Mouse (Mus musculus): ENCODE measurements at regions not wholly inside any gene's neighbourhood (a gene's known extent, or its start where the extent isn't known, plus 50 kb on each side); places are given as distances from the start of the nearest gene placed in this dataset.
A peak's percentile ranks its signal among the peaks of the same experiment; 100 is the strongest.

DNA sequence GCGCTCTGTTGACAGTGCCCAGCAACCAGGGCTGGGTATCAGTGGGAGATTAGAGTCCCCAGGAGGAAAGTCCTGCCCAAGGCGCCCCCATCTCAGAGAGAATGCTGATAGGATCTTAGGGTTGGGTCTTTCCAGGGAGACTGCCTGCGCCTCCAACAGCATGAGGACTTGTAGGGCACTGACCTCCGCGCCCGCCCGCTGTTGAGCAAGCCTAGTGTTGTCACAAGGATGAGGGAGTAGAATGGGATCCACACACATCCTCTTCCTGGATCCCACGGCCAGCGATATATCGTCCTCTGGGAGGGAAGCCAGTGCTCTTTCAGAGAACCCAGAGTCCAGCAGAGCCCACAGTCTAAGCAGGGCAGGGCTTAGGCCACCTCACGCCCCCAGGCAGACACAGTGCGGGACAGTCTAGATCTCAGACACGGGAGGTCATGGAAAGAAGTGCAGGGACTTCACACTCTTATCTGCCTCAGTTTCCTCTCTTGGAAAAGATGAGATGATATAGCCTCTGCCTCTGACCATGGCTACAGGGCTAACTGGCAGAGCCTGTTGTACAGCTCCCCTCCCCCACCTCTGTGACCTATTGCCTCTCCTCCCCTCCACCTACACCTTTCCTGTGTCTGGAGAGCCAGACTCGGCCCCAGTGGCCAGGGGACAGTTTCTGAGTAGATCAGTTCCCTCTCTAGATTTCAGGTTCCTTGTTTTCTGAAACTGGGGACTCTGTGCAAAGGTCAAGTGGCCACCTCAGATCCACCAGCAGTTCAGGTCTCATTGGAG, 52.0 kb upstream of the Dusp5 start:
- DNase-seq (ENCODE audit: low spot score) = no peak
- no peak overlapping the region for H3K4me2 ChIP-seq (ENCODE audit: low read length)
- no peak overlapping the region for H3K4me3 ChIP-seq (ENCODE audit: low read depth, low read length)
- no peaks in the 10 kb centered on the region for H3K9me3 ChIP-seq (replicated peaks; ENCODE audit: control insufficient read depth, low read length)
- WGBS = 79% methylated on average over 14 of the region's 14 CpGs
- no peaks in the 10 kb centered on the region for H3K4me1 ChIP-seq (ENCODE audit: control insufficient read depth, insufficient read depth, low read length)
- no peak overlapping the region for H3K27ac ChIP-seq (ENCODE audit: low read depth, low read length)
- no peak overlapping the region for H3K9ac ChIP-seq (ENCODE audit: low read length)
- no peaks in the 10 kb centered on the region for H3K27me3 ChIP-seq (replicated peaks; ENCODE audit: control insufficient read depth, insufficient read depth, low read length)
- no peak for ATAC-seq
- H3K36me3 ChIP-seq (ENCODE audit: control insufficient read depth, insufficient read depth, low read length) = no peaks in the 10 kb centered on the region

DNA sequence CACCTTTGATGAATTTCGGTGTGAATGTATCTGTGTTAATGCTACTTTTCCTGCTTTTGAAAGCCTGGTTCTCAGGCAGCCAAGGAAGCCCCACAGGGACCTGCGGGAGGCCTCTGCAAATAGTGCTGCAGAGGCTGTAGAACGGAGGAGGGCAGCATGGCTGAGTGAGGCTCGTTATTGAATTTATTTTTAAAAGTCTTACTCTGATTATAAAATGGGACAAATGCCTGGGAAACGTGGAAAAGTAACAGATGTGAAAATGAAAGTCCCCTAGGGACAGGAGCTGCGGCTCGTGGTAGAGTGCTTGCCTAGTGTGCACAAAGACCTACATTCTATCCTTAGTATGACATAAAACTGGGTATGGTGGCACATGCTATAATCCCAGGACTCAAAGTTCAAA, 59.7 kb upstream of the Dusp5 start:
- DNase-seq (ENCODE audit: low spot score) (no peak), ATAC-seq (no peak)
- Histone ChIP-seq H3K4me3 (ENCODE audit: low read depth, low read length) (no peak overlapping the region), H3K36me3 (ENCODE audit: control insufficient read depth, insufficient read depth, low read length) (no peaks in the 10 kb centered on the region), H3K9me3 (replicated peaks; ENCODE audit: control insufficient read depth, low read length) (no peaks in the 10 kb centered on the region), H3K4me2 (ENCODE audit: low read length) (no peak overlapping the region), H3K9ac (ENCODE audit: low read length) (no peak overlapping the region), H3K4me1 (ENCODE audit: control insufficient read depth, insufficient read depth, low read length) (no peaks in the 10 kb centered on the region), H3K27ac (ENCODE audit: low read depth, low read length) (no peak overlapping the region), H3K27me3 (replicated peaks; ENCODE audit: control insufficient read depth, insufficient read depth, low read length) (no peaks in the 10 kb centered on the region)
- 50% methylated on average over 7 of the region's 7 CpGs for WGBS

DNA sequence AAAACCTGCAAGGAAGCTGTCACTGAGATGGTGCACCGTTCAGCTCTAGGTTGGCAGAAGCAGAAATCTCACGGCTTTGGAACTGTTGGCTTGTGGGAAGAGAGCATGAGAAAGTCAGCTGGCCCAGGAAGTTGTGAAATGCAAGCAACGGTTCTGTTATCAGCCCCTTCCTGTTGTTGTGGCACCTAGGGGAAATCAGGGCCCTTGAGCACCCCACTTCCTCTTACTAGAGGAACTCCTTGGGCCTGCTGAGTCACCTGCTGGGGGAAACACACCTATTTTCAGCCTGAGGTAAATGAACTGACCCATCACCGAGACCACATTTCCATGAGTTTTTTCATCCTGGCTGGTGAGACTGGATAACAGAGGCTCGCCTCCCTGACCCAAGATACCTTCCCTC, 64.2 kb upstream of the Dusp5 start:
- Histone ChIP-seq H3K9me3 (replicated peaks; ENCODE audit: control insufficient read depth, low read length) (no peaks in the 10 kb centered on the region), H3K27ac (ENCODE audit: low read depth, low read length) (no peak overlapping the region), H3K27me3 (replicated peaks; ENCODE audit: control insufficient read depth, insufficient read depth, low read length) (no peaks in the 10 kb centered on the region), H3K9ac (ENCODE audit: low read length) (no peak overlapping the region), H3K4me1 (ENCODE audit: control insufficient read depth, insufficient read depth, low read length) (peaks cover 10% of the 10 kb centered on the region), H3K4me3 (ENCODE audit: low read depth, low read length) (no peak overlapping the region), H3K4me2 (ENCODE audit: low read length) (no peak overlapping the region), H3K36me3 (ENCODE audit: control insufficient read depth, insufficient read depth, low read length) (no peaks in the 10 kb centered on the region)
- 81% methylated on average over 5 of the region's 5 CpGs for WGBS
- DNase-seq (ENCODE audit: low spot score) = no peak
- no peak for ATAC-seq

DNA sequence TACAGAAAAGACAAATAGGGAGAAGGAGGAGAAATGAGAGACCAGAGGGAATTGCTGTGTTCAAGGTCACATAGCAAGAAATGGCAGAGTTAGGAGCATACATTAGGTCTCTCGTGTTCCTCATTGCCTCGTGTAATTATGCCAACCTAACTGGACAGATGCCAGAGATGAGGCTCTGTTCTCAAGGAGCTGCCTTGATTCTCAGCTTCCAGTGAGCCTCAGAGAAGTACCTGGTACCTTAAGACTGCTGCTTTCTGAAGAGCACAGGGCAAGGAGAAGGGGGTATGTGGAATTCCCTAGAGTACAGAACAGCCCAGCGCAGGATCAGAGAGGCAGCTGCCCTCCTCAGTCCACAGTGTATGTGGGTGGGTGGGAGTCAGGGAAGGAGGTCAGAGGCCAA, 64.8 kb upstream of the Dusp5 start:
- H3K36me3 ChIP-seq (ENCODE audit: control insufficient read depth, insufficient read depth, low read length) = no peaks in the 10 kb centered on the region
- no peak overlapping the region for H3K4me3 ChIP-seq (ENCODE audit: low read depth, low read length)
- ATAC-seq (no peak), DNase-seq (ENCODE audit: low spot score) (no peak)
- H3K4me2 ChIP-seq (ENCODE audit: low read length) = no peak overlapping the region
- H3K9ac ChIP-seq (ENCODE audit: low read length) = no peak overlapping the region
- WGBS = 56% methylated on average over 3 of the region's 3 CpGs
- H3K9me3 ChIP-seq (replicated peaks; ENCODE audit: control insufficient read depth, low read length) = no peaks in the 10 kb centered on the region
- no peak overlapping the region for H3K27ac ChIP-seq (ENCODE audit: low read depth, low read length)
- H3K27me3 ChIP-seq (replicated peaks; ENCODE audit: control insufficient read depth, insufficient read depth, low read length) = no peaks in the 10 kb centered on the region
- peaks cover 12% of the 10 kb centered on the region for H3K4me1 ChIP-seq (ENCODE audit: control insufficient read depth, insufficient read depth, low read length)

DNA sequence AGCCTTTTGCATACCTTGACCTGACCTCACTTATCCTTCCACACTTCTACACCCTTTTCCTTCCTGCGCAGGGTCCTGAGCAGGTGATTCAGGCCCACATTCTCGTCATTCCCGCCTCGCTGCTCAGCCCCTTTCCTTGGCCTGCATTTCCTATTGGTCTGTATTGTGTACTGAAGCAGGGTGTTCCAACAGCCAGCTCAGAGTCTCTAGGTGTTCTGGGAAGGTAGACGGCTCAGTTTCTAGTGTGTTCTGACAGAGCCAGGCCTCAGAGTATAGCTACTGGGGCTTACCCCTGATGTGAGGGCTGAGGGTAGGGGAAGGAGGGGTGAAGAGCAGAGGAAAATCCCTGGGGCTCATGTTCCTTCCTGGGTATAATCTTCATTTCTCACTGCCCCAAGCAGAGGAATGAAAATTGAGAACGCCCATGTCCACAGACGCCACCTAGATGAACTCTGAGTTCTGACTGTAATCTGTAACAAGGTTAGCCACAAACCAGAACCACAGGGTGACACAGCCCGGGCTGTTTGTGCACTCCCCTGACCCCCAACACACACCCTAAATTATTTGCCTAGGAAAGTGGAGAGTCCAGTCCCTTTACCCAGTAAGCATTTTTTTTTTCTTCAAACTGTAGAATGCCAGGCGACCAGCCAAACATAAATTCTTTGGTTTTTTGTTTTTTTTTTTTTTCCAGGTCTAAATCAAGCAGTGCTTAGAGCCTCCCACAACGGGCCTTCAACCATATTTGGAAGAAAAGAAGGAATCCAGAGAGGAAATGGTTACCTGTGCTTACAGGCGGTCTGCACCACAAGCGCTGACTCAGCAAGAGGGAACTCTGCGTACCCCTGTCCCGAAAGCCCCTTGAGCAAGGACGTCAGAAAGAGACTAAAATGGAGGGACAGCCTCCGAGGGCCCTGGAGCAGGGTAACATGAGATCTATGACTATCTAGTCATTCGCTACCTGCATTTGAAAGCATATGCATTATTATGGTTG, 67.6 kb upstream of the Dusp5 start:
- H3K4me2 ChIP-seq (ENCODE audit: low read length) = peak overlapping the region; percentile 36; the same call in 1 of the 2 replicates
- H3K27ac ChIP-seq (ENCODE audit: low read depth, low read length) = no peak overlapping the region
- H3K9ac ChIP-seq (ENCODE audit: low read length) = no peak overlapping the region
- no peaks in the 10 kb centered on the region for H3K9me3 ChIP-seq (replicated peaks; ENCODE audit: control insufficient read depth, low read length)
- no peaks in the 10 kb centered on the region for H3K27me3 ChIP-seq (replicated peaks; ENCODE audit: control insufficient read depth, insufficient read depth, low read length)
- H3K36me3 ChIP-seq (ENCODE audit: control insufficient read depth, insufficient read depth, low read length) = no peaks in the 10 kb centered on the region
- peaks cover 14% of the 10 kb centered on the region for H3K4me1 ChIP-seq (ENCODE audit: control insufficient read depth, insufficient read depth, low read length)
- ATAC-seq (no peak), DNase-seq (ENCODE audit: low spot score) (no peak)
- no peak overlapping the region for H3K4me3 ChIP-seq (ENCODE audit: low read depth, low read length)
- 64% methylated on average over 17 of the region's 17 CpGs for WGBS

DNA sequence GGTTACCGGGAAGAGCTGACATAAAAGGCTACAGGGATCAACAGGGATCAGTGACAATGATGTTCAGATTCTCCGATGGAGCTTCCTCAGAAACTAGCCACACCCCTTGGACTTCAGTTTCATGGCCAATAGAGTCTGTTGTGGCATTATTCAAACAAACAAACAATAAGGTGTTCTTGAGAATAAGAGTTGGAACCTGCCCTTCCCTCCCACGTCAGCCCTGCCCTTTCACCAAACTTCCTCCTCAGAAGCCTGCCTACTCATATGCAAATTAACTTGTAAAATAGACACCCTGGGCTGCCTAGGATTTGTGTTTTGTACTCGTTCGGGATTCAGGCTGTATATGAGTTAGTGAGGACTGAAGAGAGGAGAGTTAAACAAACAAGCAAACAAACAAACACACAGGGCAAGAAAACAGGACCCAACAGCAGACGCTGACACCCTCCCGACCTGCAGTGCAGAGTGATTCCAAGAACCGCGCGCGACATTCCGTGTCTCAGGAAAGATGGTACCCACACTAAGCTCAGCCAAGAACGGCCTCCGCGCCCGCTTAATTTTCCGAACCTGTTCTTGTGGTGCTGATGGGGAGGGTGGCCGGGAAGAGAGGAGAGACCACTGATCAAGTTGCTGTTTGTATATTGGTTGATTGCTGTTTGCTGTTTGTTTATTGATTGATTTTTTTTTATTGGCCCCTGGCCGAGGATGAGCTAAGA, 68.4 kb upstream of the Dusp5 start:
- 3% methylated on average over 19 of the region's 19 CpGs for WGBS
- no peak for DNase-seq (ENCODE audit: low spot score)
- H3K4me2 ChIP-seq (ENCODE audit: low read length) = peak overlapping the region; percentile 36
- 0 out of 2 replicates have a peak overlapping the region, but pooled peaks have one; percentile 1 for H3K9ac ChIP-seq (ENCODE audit: low read length)
- H3K27me3 ChIP-seq (replicated peaks; ENCODE audit: control insufficient read depth, insufficient read depth, low read length) = no peaks in the 10 kb centered on the region
- H3K36me3 ChIP-seq (ENCODE audit: control insufficient read depth, insufficient read depth, low read length) = no peaks in the 10 kb centered on the region
- no peak overlapping the region for H3K4me3 ChIP-seq (ENCODE audit: low read depth, low read length)
- no peak for ATAC-seq
- H3K27ac ChIP-seq (ENCODE audit: low read depth, low read length) = no peak overlapping the region
- H3K9me3 ChIP-seq (replicated peaks; ENCODE audit: control insufficient read depth, low read length) = no peaks in the 10 kb centered on the region
- peaks cover 14% of the 10 kb centered on the region for H3K4me1 ChIP-seq (ENCODE audit: control insufficient read depth, insufficient read depth, low read length)

DNA sequence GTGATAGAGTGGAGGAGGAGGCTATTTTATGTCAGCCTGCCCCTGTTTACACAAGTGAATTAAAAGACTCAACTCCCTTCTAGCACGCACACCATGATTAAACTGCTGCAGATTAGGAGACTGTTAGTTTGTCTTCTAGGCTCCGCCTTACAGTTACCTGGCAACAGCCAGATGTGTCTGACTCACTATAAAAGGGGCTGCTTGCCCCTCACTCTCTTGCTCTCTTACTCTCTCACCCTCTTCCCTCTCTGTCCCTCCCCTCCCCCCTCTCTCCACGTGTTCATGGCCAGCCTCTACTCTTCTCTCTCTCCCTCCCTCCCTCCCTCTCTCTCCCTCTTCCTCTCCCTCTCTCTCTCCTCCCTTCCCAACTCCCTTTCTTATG, 69.0 kb upstream of the Smndc1 start:
- no peaks in the 10 kb centered on the region for H3K36me3 ChIP-seq (ENCODE audit: control insufficient read depth, insufficient read depth, low read length)
- H3K4me1 ChIP-seq (ENCODE audit: control insufficient read depth, insufficient read depth, low read length) = peaks cover 17% of the 10 kb centered on the region
- ATAC-seq (peak; percentile 41; the same call in 1 of the 2 replicates), DNase-seq (ENCODE audit: low spot score) (peak; percentile 58)
- no peak overlapping the region for H3K4me2 ChIP-seq (ENCODE audit: low read length)
- no peak overlapping the region for H3K9ac ChIP-seq (ENCODE audit: low read length)
- 16% methylated on average over 3 of the region's 3 CpGs for WGBS
- H3K9me3 ChIP-seq (replicated peaks; ENCODE audit: control insufficient read depth, low read length) = no peaks in the 10 kb centered on the region
- H3K4me3 ChIP-seq (ENCODE audit: low read depth, low read length) = no peak overlapping the region
- no peaks in the 10 kb centered on the region for H3K27me3 ChIP-seq (replicated peaks; ENCODE audit: control insufficient read depth, insufficient read depth, low read length)
- peak overlapping the region; percentile 39; the same call in 1 of the 2 replicates for H3K27ac ChIP-seq (ENCODE audit: low read depth, low read length)

DNA sequence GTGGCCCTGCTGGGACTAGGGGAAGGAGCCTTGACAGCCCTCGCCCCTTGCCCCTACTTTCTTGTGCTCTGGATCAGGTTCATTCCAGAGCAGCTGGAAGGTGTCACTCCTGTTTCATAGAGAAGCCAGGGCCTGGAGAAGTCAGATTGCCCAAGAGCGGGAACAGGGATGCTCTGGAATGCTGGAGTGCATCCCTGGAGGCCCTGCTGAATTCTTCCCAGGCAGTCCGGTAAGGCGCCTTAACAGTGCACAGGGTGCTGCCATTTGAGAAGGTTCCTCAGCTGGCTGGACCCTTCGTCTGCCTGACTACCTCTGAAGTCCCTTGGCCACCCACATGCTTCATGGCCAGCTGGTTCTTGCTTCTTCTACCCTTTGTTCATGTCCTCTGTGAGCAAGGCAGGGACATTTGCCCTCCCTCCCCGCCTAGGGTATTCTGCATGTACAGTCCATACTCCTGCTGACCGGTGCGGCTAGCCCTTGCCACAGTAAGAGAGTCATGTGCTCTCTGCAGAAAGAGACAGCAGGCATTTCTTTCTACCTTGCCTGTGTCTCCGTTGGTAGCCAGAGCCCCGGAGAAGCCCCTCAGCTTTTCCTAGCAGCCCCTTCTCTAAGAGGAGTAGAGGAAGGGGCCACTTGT, 68.5 kb upstream of the Smndc1 start:
- no peaks in the 10 kb centered on the region for H3K27me3 ChIP-seq (replicated peaks; ENCODE audit: control insufficient read depth, insufficient read depth, low read length)
- H3K4me2 ChIP-seq (ENCODE audit: low read length) = no peak overlapping the region
- peaks cover 18% of the 10 kb centered on the region for H3K4me1 ChIP-seq (ENCODE audit: control insufficient read depth, insufficient read depth, low read length)
- no peaks in the 10 kb centered on the region for H3K9me3 ChIP-seq (replicated peaks; ENCODE audit: control insufficient read depth, low read length)
- DNase-seq (ENCODE audit: low spot score) (no peak), ATAC-seq (0 out of 2 replicates have a peak, but pooled peaks have one; percentile 5)
- H3K36me3 ChIP-seq (ENCODE audit: control insufficient read depth, insufficient read depth, low read length) = no peaks in the 10 kb centered on the region
- no peak overlapping the region for H3K9ac ChIP-seq (ENCODE audit: low read length)
- peak overlapping the region; percentile 39; the same call in 1 of the 2 replicates for H3K27ac ChIP-seq (ENCODE audit: low read depth, low read length)
- 49% methylated on average over 10 of the region's 10 CpGs for WGBS
- no peak overlapping the region for H3K4me3 ChIP-seq (ENCODE audit: low read depth, low read length)
